Comparison of ENCODE assay signal across 13 mouse cellular contexts in genomic region chr11:115697722-115698121, GRCm38 (mm10). TPM values are rescaled to one million over a fixed set of nuclear protein-coding genes. Genes with fewer than 3 reads are reported as not detected.
DNase-seq lines count a peak whose midpoint lies in the region; ATAC-seq and TF ChIP-seq lines count a peak whose summit lies in the region.
"Had no signal": no experiment of that assay in that cellular context is flagged by ENCODE, and none has a peak within 500 bp of the region (broad histone marks: within the 10 kb centered on the region; RNA-seq: fewer than 3 reads in every experiment).

No protein-coding gene starts in this region.

- no peaks in the 10 kb centered on the region for H3K36me3 ChIP-seq in hindbrain, embryonic 16.5 days (ENCODE audit: control insufficient read depth, insufficient read depth, low read length)
- H3K36me3 ChIP-seq in myocyte (ENCODE audit: control insufficient read depth, insufficient read depth) = no peaks in the 10 kb centered on the region

- TF ChIP-seq POLR2A in myocyte (IDR thresholded peaks at IDR 0.05; ENCODE audit: insufficient read length, low read depth) = no peak

- H3K27ac ChIP-seq in gastrocnemius, adult 2 months = peak overlapping the region; percentile 89
- peak overlapping the region; percentile 11; the same call in 1 of the 2 replicates for H3K27ac ChIP-seq in layer of hippocampus, adult 2 months
- H3K27ac ChIP-seq in hindbrain, embryonic 16.5 days (ENCODE audit: low read depth, low read length) = no peak overlapping the region

- peaks cover 30% of the 10 kb centered on the region for H3K4me1 ChIP-seq in hindbrain, embryonic 16.5 days (ENCODE audit: control insufficient read depth, insufficient read depth, low read depth, low read length)

- no peak for DNase-seq in gastrocnemius, adult 2 months
- DNase-seq in gastrocnemius, postnatal 25 days = no peak
- DNase-seq in layer of hippocampus, adult 2 months (ENCODE audit: low spot score in 2 of 2) = no peak
- no peak for DNase-seq in layer of hippocampus, postnatal 36 days
- no peak for DNase-seq in gastrocnemius, postnatal 4 days (ENCODE audit: low spot score in 2 of 2)
- no peak for DNase-seq in adrenal gland, adult 18-20 months (ENCODE audit: low spot score in 2 of 2)
- DNase-seq: cerebellum, postnatal 10 days; kidney, postnatal 25 days; lung, postnatal 14 days; right cerebral cortex, postnatal 4 days had no signal

- H3K4me2 ChIP-seq in hindbrain, embryonic 16.5 days (ENCODE audit: low read length) = peak overlapping the region; percentile 95
- peak overlapping the region; percentile 93 for H3K4me2 ChIP-seq in myocyte (ENCODE audit: low read depth)

- no peak overlapping the region for H3ac ChIP-seq in myocyte (ENCODE audit: control insufficient read depth, insufficient read length)

- 84% methylated on average over 3 of the region's 3 CpGs for WGBS in hindbrain, embryonic 16.5 days

- H3K79me2 ChIP-seq in myocyte (ENCODE audit: control insufficient read depth, insufficient read depth) = peaks cover 98% of the 10 kb centered on the region

- no peaks in the 10 kb centered on the region for H3K9me3 ChIP-seq in hindbrain, embryonic 16.5 days (ENCODE audit: control insufficient read depth, low read length)

- no peak for ATAC-seq in hindbrain, embryonic 16.5 days

- no peak for TF ChIP-seq CTCF in gastrocnemius, adult 2 months (IDR thresholded peaks at IDR 0.05)
- no peak for TF ChIP-seq CTCF in layer of hippocampus, adult 2 months (conservative IDR thresholded peaks at IDR 0.05)

- H3K4me3 ChIP-seq in gastrocnemius, adult 2 months = peak overlapping the region; percentile 87
- peak overlapping the region; percentile 74; the same call in 1 of the 2 replicates for H3K4me3 ChIP-seq in layer of hippocampus, adult 2 months
- H3K4me3 ChIP-seq in hindbrain, embryonic 16.5 days (ENCODE audit: low read length) = peak overlapping the region; percentile 68
- no peak overlapping the region for H3K4me3 ChIP-seq in myocyte
- H3K4me3 ChIP-seq: erythroblast, embryonic 14.5 days had no signal

- H3K9ac ChIP-seq in hindbrain, embryonic 16.5 days (ENCODE audit: low read depth, low read length) = peak overlapping the region; percentile 9; the same call in 1 of the 2 replicates

- intact Hi-C loops in gastrocnemius, adult 2 months (cut with DNase I) = no loop called here

- no peaks in the 10 kb centered on the region for H3K27me3 ChIP-seq in hindbrain, embryonic 16.5 days (replicated peaks; ENCODE audit: control insufficient read depth, insufficient read depth, low read length)
- H3K27me3 ChIP-seq in myocyte (ENCODE audit: control insufficient read depth, insufficient read depth, insufficient read length) = no peaks in the 10 kb centered on the region

TF ChIP-seq in myocyte, 11 proteins besides CTCF, POLR2A, EP300 and RAD21:
- peak; percentile 43 for TF ChIP-seq TCF12 (IDR thresholded peaks at IDR 0.05; ENCODE audit: insufficient read depth, poor library complexity, severe bottlenecking)
- TF ChIP-seq CEBPB (IDR thresholded peaks at IDR 0.05; ENCODE audit: insufficient read depth, poor library complexity, severe bottlenecking) = no peak
- TF ChIP-seq REST (IDR thresholded peaks at IDR 0.05; ENCODE audit: insufficient read depth, insufficient read length) = no peak
- TF ChIP-seq MYOD1 (IDR thresholded peaks at IDR 0.05; ENCODE audit: control insufficient read depth in 1 of 3, insufficient read length in 2 of 3, low read depth in 2 of 3) = peak in 2 of 3 experiments; percentile 76 to 91
- no peak for TF ChIP-seq USF1 (IDR thresholded peaks at IDR 0.05; ENCODE audit: low read depth)
- TF ChIP-seq MYOG (IDR thresholded peaks at IDR 0.05; ENCODE audit: control insufficient read depth in 1 of 3, insufficient read depth in 1 of 3, insufficient read length in 2 of 3, low read depth in 2 of 3) = peak in 1 of 3 experiments; percentile 65
- TF ChIP-seq MAX (IDR thresholded peaks at IDR 0.05; ENCODE audit: low read depth) = no peak

RNA-seq across cellular contexts. Expression of gene Grb2, which starts 10.7 kb away (rescaled TPM):
- total RNA-seq in gastrocnemius, adult 2 months (2021) = 10 to 100 TPM; 60.3 to 74.7 TPM
- 10 to 100 TPM; 56.5 to 58.2 TPM for total RNA-seq in gastrocnemius, postnatal 25 days (2021)
- total RNA-seq in layer of hippocampus, adult 2 months (2021) = 100 to 1,000 TPM; 182 to 198 TPM
- total RNA-seq in layer of hippocampus, postnatal 36 days (2021) = 100 to 1,000 TPM; 181 to 192 TPM
- 183 and 193 TPM in 2 replicates for polyA plus RNA-seq in hindbrain, embryonic 16.5 days (2015; fragmentation: Nextera tagmentation; extraction: Ambion mirVana)
- polyA plus RNA-seq in myocyte (2012; fragmentation: generic; extraction: Trizol) = 71.2 TPM
- total RNA-seq in gastrocnemius, postnatal 4 days (2021) = 100 to 1,000 TPM; 106 to 116 TPM
- total RNA-seq in adrenal gland, adult 18-20 months (2021) = 100 to 1,000 TPM in 1 of 2 experiments, 10 to 100 TPM in 1; 97.2 to 132 TPM
